ENCODE assay signal across 17 mouse cellular contexts in the genomic region with DNA sequence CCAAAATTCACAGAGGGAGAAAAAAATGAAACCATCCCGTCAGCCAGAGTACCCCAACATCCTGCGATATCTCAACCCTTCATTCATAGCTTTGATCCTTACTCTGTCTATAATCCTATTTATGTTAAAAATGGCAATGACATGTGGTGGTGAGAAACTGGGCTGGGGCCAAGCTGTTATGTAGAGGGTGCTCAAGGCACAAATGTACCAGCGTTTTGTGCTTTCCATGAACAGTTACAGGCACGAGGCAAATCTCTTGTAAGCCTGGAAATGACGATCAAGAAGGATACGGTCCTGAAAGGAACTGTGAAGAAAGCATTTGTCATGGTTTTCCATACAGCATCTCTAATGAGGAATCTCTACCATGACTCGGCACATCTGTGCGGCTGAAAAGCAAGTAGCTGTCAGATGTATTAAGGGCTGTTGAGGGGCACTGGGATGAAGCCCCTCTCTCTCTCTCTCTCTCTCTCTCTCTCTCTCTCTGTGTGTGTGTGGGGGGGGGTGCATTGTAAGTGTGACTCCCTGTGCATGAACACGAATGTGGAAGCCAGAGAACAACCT.
DNase-seq lines count a peak whose midpoint lies in the region; ATAC-seq lines count a peak whose summit lies in the region.
"Had no signal": no experiment of that assay in that cellular context is flagged by ENCODE, and none has a peak within 500 bp of the region (broad histone marks: within the 10 kb centered on the region; RNA-seq: fewer than 3 reads in every experiment).

No protein-coding gene starts in this region.

- H3K9me3 ChIP-seq in midbrain, embryonic 11.5 days (ENCODE audit: control insufficient read depth, low read length) = no peaks in the 10 kb centered on the region
- no peaks in the 10 kb centered on the region for H3K9me3 ChIP-seq in liver, embryonic 11.5 days (ENCODE audit: control insufficient read depth, low read length)
- H3K9me3 ChIP-seq: embryonic facial prominence, embryonic 15.5 days; heart, embryonic 12.5 days had no signal

- peaks cover 3% of the 10 kb centered on the region; the same call in 1 of the 2 replicates for H3K27me3 ChIP-seq in midbrain, embryonic 11.5 days (ENCODE audit: control insufficient read depth, insufficient read depth, low read length)
- no peaks in the 10 kb centered on the region for H3K27me3 ChIP-seq in liver, embryonic 11.5 days (replicated peaks; ENCODE audit: control insufficient read depth, insufficient read depth, low read length)
- H3K27me3 ChIP-seq: embryonic facial prominence, embryonic 15.5 days; heart, embryonic 12.5 days had no signal

- ATAC-seq in midbrain, embryonic 11.5 days (ENCODE audit: low FRiP score) = peak; percentile 75
- no peak for ATAC-seq in liver, embryonic 11.5 days (replicated peaks; ENCODE audit: low FRiP score)

- 49% methylated on average over 9 of the region's 9 CpGs for WGBS in midbrain, embryonic 11.5 days
- WGBS in liver, embryonic 11.5 days = 74% methylated on average over 9 of the region's 9 CpGs

- no peaks in the 10 kb centered on the region for H3K36me3 ChIP-seq in midbrain, embryonic 11.5 days (ENCODE audit: control insufficient read depth, insufficient read depth, low read length)
- no peaks in the 10 kb centered on the region for H3K36me3 ChIP-seq in liver, embryonic 11.5 days (ENCODE audit: control insufficient read depth, insufficient read depth, low read length)
- H3K36me3 ChIP-seq: embryonic facial prominence, embryonic 15.5 days; heart, embryonic 12.5 days had no signal

- peak; percentile 60 for DNase-seq in embryo, embryonic 10 days (ENCODE audit: low spot score)
- no peak for DNase-seq in embryo, embryonic 9.5 days (ENCODE audit: extremely low spot score)
- DNase-seq in retina, postnatal 1 day = peak; percentile 30
- no peak for DNase-seq in retina, embryonic 14.5 days (ENCODE audit: low spot score)
- DNase-seq in midbrain, embryonic 11.5 days (ENCODE audit: low spot score, missing footprints) = peak; percentile 85
- no peak for DNase-seq in right cerebral cortex, postnatal 25 days
- DNase-seq in liver, embryonic 11.5 days (ENCODE audit: low spot score) = no peak
- DNase-seq in ovary, adult 18-20 months (ENCODE audit: low spot score) = no peak
- DNase-seq: adrenal gland, adult 8-10 months; cerebellum, adult 9-11 months; heart, postnatal 4 days; kidney, adult 18-20 months; kidney, postnatal 36 days; liver; lung, embryonic 14.5 days had no signal

- H3K4me3 ChIP-seq in midbrain, embryonic 11.5 days (ENCODE audit: low read depth, low read length) = no peak overlapping the region
- no peak overlapping the region for H3K4me3 ChIP-seq in liver, embryonic 11.5 days (ENCODE audit: low read depth, low read length)
- H3K4me3 ChIP-seq: embryonic facial prominence, embryonic 15.5 days; heart, embryonic 12.5 days had no signal

- H3K9ac ChIP-seq in midbrain, embryonic 11.5 days (ENCODE audit: low read length) = no peak overlapping the region
- no peak overlapping the region for H3K9ac ChIP-seq in liver, embryonic 11.5 days (ENCODE audit: low read depth, low read length)
- H3K9ac ChIP-seq: embryonic facial prominence, embryonic 15.5 days; heart, embryonic 12.5 days; lung, embryonic 14.5 days had no signal

- H3K27ac ChIP-seq in midbrain, embryonic 11.5 days (ENCODE audit: low read depth, low read length) = no peak overlapping the region
- no peak overlapping the region for H3K27ac ChIP-seq in liver, embryonic 11.5 days (ENCODE audit: low read depth, low read length)
- H3K27ac ChIP-seq: embryonic facial prominence, embryonic 15.5 days had no signal

- H3K4me1 ChIP-seq in midbrain, embryonic 11.5 days (ENCODE audit: control insufficient read depth, insufficient read depth, low read length) = peaks cover 2% of the 10 kb centered on the region; the same call in 1 of the 2 replicates
- no peaks in the 10 kb centered on the region for H3K4me1 ChIP-seq in liver, embryonic 11.5 days (replicated peaks; ENCODE audit: control insufficient read depth, insufficient read depth, low read length)
- H3K4me1 ChIP-seq: embryonic facial prominence, embryonic 15.5 days had no signal

- H3K4me2 ChIP-seq in midbrain, embryonic 11.5 days = no peak overlapping the region
- no peak overlapping the region for H3K4me2 ChIP-seq in liver, embryonic 11.5 days
- H3K4me2 ChIP-seq: embryonic facial prominence, embryonic 15.5 days; heart, embryonic 12.5 days; lung, embryonic 14.5 days had no signal

Comparison
In these comparisons a context has a peak if more than half of its experiments do, and no peak if none do; other contexts are left out.
1. DNase-seq: peak in embryo, embryonic 10 days (single experiment), retina, postnatal 1 day (single experiment) and midbrain, embryonic 11.5 days (single experiment); none in embryo, embryonic 9.5 days (single experiment), retina, embryonic 14.5 days (single experiment), right cerebral cortex, postnatal 25 days (single experiment), liver, embryonic 11.5 days (single experiment) and ovary, adult 18-20 months (single experiment).